Mouse (Mus musculus) erythroblast, embryonic 14.5 days (primary cell): ENCODE results near the gene 1700123O20Rik.

Source experiments
- GATA1 ChIP-seq: IDR thresholded peaks from 2 replicates; pipeline ENCODE4 v1.6.1; 2012; ENCODE audit warnings: low read length, inconsistent platforms, mixed read lengths
- TAL1 ChIP-seq: IDR thresholded peaks from 3 replicates; pipeline ENCODE4 v1.6.1; 2012; ENCODE audit warnings: low read length, inconsistent platforms, mixed read lengths

DNA sequence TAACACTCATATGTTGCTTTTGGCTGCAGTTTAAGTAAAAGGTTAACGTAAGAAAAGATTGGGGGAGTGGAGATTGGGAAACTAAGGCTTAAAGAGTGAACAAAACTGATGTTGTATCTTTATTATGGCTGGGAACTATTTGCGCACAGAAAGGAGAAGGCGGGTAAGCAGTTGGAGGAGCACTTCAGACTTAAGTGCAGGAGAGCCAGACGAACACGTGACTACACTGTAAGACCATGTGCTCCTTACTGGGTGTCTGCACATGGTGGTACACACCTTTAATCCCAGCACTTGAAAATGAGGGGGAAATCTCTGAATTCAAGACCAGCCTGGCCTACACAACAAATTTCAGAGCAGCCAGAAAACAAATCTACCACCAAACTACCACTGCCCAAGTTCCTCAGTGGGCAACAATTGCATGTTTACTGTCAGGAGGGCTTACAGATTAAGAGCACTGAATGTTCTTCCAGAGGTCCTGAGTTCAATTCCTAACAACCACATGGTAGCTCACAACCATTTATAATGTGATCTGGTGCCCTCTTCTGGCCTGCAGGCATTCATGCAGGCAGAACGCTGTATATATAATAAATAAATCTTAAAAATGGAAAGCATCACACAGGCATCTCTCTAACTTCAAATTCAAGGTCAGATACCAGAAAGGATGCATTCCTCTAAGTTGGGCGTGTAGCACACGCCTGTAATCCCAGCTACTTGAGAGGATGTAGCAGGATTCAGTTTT, 38.9 kb upstream of the 1700123O20Rik start:
- TF ChIP-seq GATA1 (no peak), TAL1 (no peak)
